Mouse (Mus musculus): Measurements from ENCODE around the gene Agap2.
"Not testable (repeated sequence)": the region's sequence is repeated elsewhere in the genome, so short reads cannot be mapped to it uniquely, and the experiment has no call there.

Agap2 gene

DNA sequence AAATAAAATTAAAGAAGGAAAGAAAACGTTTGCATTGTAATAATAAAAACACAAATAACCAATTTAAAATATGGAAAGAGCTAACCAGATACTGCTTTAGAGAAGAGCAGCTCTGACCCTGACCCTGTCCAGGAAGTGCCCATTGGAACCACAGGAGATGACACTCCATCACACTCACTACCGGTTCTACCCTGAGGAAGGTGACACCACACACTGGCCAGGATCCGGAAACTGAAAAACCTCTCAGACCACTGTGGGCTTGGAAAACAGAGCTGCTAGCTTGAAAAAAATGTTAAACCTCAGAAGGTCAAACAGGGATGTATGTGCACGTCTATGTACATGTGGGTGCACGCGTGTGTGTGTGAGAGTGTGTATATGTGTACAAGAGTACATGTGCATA, 26.1 kb downstream of the Agap2 start:
- no peak for DNase-seq (ENCODE audit: low spot score)

DNA sequence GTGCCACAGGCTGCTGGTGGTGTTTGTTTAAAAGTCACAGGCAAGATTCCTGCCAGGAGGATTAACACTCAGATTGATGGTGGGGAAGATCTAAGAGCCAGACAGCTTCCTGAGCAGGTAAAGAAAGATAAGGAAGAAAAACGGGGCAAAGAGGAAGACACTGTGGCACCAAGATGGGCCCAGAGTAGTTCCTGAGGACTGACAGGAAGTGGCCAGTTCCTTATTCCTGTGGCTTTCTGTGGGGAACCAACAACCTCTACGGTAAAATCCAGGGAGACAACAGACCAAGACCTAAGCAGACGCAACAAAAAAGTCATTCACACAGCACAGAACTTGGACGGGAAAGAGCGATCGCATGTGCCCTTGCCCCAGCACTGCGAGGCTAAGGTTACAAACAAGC, 28.5 kb downstream of the Agap2 start:
- no peak for DNase-seq (ENCODE audit: low spot score)

DNA sequence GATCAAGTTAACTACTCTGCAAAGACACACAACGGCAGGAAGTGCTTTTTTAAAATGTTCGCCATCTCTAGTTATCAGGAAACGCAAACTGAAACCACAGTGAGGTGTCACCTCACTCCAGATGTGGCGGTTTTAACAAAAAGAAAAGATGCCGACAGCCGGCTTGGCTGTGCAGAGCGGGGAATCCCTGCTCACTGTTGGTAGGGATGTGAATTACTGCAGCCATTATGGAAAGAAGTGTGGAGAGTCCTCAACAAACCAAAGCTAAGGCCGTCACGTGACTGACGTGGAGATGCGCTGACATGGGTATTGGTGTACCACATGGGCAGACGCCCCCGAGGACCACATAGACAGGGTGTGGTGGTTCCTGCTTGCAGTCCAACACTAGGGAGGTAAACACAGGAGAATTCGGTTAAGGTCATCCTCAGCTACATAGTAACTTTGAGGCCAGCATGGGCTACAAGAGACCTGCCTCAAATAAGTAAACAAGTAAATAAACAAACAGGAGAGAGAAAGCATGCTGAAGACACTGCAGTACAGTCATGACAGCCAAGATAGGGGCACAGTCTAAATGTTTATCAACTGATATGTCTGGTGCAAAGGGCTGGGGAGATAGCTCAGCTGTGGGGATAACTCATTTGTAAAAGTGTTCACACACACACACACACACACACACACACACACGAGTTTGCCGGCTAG, 32.6 kb downstream of the Agap2 start:
- DNase-seq (ENCODE audit: low spot score): no peak

DNA sequence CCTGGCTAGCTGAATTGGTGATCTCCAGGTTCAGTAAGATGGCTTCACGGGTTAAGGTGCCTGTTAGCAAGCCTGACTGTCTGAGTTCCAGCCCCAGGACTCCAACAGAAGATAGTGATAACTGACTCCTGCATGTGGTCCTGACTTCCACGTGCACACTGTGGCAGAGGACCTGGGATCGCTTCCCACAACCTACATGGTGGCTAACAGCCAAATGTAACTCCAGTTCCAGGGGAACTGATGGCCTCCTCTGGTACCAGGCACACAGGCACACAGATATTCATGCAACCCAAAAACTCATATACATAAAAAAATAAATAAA, 33.1 kb downstream of the Agap2 start:
- no peak for DNase-seq (ENCODE audit: low spot score)

DNA sequence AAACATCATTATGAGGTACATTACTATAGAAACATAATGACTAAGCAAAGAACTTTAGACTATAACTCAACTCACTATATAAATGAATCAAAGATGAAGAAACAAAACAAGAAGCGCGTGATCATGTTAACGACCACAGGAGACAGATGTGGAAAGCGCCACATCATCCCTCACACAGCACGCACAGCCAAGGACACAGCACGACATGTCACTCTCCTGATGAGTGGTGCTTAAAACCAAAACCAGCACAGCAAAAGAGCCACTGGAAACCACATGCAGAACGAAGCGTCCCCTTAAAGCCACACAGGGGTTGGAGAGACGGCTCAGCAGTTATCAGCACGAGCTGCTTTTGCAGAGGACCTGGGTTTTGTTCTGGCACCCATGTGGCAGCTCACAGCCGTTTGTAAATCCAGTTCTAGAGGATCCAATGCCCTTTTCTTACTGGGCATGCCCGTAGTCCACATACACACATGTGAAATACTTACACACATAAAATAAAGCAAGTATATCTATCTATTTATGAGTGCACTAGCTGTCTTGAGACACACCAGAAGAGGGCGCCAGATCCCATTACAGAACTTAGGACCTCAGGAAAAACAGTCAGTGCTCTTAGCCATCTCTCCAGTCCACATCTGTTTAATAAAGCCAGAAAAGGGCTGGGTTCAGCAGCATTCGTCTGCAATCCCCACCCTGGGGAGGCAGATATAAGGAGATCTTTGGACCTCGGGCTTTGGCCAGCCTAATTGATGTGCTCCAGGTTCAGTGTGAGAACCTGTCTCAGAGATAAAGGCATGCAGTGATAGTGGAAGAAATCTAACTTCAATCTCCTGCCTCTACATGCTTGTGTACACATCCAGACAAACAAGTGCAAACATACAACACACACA, 36.2 kb downstream of the Agap2 start:
- DNase-seq (ENCODE audit: low spot score): no peak

DNA sequence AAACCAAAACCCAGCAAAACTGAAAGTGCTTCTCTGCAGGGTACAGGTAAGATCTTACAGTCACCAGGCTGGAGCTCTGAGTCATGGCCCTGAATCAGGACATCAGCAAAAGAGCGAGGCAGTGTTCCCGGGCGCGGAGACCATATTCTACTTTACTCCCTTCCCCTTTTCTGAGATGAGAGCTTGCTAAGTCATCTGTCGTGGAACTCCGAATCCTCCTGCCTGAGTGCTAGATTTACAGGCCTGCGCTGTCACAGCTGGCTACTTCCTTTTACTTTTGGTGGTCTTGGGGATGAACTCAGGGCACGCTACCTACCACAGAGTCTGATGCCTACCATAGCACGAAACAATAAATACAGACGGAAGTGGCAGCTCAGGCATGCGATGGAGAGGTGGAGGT, 39.3 kb downstream of the Agap2 start:
- DNase-seq (ENCODE audit: low spot score): no peak

DNA sequence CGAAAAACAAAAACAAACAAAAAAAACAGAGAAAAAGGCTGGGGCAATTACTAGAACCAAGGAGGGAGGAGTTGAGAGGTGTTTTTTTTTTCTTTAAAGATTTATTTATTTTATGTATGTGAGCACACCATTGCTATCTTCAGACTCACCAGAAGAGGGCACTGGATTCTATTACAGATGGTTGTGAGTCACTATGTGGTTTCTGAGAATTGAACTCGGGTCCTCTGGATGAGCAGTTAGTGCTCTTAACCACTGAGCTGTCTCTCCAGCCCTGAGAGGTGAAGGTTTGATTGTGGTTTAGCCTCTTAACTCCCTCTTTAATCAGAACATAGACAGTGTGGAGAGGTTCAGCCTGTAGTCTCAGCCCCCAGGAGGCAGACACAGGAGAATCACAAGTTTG, 40.0 kb downstream of the Agap2 start:
- no peak for DNase-seq (ENCODE audit: low spot score)

DNA sequence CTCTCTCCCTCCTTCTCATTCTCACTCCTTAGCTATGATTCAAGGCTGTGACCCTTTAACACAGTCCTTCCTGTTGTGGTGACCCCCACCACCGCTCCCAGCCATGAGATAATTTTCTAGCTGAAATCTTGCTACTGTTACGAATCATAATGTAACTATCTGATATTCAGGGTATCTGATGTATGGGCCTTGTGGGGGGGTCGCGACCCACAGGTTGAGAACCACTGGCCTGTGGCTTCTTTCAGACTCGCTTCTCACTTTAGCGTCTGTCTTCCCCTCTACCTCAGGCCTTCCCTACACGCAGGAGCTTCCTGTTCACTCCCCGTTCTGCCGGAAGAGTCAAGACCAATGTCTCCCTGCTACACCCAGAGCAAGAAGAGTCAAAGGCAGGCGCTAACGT, 43.4 kb downstream of the Agap2 start:
- DNase-seq (ENCODE audit: low spot score): no peak

DNA sequence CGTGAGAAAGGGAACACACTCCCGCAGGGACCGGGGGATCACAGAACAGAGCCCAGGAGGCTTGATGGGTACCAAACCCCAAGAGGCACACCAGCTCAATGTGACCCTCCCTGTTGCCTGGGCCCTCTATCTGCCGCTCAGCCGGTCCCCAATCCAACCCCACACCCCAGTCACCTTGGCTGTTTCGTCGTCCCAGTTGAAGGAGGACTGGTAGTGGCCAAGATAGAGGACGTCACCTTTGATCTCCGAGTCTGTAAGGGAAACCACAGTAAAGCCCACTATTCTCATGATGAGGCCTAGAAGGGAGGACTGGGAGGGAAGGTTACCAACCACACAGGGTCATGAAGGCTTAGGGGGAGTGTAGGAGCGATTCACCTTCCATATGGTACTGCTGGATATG, 44.1 kb downstream of the Agap2 start:
- no peak for DNase-seq (ENCODE audit: low spot score)

DNA sequence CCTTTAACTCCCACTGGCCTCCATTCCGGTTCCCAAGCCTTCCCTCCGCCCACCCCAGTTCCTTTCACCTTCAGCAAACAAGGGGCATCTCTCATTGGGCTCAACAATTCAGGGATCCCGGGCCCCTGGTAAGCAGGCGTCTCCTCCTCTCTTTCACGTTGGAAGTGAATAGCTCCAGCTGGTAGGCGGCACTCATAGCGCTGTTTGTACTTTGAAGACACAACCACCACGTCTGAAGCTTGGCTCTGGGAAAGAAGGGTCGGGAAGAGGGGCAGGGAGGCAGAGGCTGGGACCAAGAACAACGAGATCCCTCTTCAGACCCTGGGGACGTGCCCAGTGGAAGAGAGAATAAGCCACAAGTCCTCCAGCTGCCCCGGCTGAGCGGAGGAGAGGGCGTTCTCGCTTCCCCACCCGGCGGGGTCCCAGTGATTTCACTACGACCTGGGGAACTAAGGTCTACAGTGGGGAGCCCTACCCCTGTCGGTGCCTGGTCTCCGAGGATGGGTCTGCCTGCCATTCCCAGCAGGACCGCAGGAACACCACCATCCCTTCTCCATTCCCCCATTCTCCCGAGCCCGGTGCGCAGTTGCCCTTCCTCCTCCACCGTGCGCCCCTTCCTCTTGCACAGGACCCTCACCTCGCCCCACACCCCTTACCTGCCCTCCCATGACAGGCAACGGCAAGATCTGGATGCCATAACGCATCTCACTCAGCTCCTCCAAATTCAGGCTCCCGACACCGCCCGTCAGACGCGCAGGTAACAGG, 45.4 kb downstream of the Agap2 start:
- DNase-seq (ENCODE audit: low spot score): no peak

DNA sequence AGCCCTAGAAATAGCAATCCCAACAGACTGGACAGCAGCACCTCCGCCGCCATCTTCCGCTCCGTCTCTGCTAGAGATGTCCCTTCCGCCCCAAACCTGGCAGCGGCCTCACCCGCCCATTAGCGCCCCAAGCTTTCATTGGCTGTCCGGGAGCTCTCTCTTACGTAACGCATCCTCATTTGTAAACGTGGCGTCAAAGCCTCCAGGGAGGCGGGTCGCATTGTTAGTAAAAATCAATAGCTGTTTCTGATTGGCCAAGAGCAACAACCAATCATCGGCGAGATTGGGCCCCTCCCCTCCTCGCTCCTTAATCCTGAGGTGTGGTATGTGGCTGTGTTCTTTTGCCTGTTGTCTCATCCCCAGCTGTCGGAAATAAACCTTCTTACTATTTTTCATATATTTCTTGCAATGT, 46.0 kb downstream of the Agap2 start, which contains the start of gene Os9:
Os9 (minus strand) TSS at position 66 of the 412 bp plus-strand sequence.
- DNase-seq (ENCODE audit: low spot score): peak; percentile 97

DNA sequence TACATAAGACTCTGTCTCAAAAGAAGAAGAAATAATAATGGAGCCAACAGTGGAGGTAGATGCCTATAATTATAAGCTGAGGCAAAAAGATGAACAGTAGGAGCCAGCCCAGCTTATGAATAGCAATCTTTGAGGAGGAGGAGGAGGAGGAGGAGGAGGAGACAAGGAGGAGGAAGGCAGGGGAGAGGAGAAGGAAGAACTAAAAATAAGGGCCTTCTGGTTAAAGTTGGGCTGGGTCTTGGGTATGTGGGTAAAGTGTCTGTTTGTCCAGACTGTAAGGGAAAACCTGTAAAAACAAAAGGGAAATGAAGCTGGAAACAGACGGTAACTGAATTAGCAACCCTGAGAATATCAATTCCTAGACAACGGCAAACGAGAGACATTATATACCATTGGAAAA, 46.9 kb downstream of the Agap2 start:
- no peak for DNase-seq (ENCODE audit: low spot score)

DNA sequence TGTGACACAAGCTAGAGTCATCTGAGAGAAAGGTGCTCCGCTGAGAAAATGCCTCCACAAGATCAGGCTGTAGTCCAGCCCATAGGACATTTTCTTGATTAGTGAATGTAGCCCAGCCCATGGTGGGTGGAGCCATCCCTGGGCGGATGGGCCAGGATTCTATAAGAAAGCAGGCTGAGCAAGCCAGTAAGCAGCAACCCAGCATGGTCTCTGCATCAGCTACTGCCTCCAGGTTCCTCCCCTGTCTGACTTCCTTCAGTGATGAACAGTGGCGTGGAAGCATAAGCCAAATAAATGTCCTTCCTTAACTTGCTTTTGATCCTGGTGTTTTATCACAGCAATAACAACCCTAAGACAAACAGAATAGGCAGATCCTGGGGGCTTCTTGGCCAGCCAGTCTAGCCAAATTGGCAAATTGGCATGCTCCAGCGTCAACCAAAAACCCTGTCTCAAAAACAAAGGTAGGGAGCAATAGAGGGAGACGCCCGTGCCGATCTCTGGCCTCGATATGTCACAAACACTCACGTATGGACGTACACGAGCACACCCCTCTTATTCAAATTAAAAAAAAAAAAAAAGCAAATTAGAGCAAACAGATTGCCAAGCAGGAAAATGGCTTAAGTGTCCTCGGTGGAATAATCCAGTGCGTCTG, 47.8 kb downstream of the Agap2 start:
- DNase-seq (ENCODE audit: low spot score): peak; percentile 77

DNA sequence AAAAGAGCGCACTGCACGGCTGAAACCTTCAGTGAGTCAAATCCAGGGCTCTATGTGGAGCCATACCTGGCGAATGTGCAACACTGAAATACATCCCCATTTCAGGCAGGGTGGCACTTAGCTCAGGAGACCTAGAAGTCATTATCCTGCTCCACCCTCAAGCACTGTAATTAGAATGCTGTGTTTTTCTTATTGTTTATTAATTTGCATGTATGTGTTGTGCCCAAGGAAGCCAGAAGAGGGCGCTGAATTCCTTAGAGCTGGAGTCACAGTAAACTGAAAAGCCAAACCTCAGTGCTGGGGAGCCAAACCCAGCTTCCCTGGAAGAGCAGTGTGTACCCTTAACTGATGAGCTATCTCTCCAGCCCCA, 48.3 kb downstream of the Agap2 start:
- peak; percentile 74 for DNase-seq (ENCODE audit: low spot score)

DNA sequence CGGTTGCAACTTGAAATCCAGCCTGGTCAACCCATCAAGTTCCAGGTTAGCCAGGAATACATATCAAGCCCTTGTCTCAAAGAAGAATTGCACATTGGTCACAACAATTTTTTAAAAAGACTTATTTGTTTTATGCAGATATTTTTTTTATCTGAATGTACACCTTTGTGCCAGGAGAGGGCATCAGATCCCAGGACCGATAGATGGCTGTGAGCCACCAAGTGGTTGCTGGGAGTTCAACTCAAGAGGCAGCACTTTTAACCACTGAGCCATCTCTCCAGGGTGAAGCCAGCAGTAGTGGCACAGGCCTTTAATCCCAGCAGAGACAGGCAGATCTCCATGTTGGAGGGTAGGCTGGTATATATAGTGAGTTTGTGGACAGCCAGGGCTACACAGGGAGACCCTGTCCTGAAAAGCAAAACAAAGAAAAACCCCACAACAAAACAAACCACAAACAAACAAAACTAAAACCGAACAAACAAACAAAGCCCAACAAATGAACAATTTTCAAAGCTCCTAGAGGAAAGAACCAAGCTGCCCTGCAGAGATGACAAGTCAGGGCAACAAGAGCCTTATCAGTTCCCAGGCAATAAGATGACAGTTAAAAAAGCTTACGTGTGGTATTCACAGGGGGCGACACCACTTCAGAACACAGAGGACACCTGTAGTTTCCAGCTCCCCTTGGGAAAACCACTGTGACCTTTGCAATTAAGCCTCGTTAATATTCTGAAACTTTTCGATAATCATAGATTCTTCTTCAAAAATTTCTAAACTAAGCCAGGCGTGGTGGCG, 50.3 kb downstream of the Agap2 start:
- no peak for DNase-seq (ENCODE audit: low spot score)

DNA sequence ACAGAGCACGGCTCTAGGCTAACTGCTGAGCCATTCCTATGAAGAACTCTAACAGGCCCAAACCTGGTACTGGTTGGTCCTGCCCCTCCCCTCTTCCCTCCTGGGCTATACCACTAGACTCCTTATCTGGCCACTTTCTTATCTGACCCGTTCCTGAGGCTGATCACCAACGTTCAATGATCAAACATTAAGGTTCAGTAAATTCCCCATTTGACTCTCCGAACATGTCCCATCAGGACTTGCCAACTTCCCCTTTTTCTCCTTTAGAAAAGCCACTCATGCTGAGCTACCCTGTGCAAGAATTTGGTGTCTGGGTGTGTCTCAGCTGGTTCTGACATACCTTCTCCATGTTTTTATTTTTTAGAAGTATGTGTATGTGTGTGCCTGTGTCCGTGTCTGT, 51.5 kb downstream of the Agap2 start:
- DNase-seq (ENCODE audit: low spot score): no peak

DNA sequence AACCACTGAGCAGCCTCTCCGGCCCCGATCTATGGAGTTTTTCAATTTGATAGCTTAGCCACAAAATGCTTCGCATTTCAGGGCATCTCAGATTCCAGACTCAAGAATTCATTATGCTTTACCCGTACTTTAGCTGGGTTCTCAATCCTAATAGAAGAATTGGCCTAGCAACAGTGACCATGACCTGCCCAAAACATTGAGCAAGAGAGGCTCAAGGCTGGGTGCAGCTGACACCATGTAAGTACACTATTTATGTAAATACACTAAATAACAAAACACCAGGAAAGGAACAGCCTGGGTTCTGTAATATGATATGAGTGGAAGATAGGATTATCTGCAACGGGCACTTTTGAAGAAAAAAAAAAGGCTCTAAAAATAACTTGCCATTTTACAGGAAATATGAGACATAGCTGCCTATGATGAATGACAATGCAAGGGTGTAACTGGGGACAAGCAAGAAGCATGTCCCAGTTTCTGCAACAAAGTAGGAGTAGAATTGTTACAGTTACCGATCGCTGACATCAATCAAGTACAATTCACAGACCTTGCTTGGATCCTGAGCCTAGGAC, 52.7 kb downstream of the Agap2 start:
- DNase-seq (ENCODE audit: low spot score): no peak

DNA sequence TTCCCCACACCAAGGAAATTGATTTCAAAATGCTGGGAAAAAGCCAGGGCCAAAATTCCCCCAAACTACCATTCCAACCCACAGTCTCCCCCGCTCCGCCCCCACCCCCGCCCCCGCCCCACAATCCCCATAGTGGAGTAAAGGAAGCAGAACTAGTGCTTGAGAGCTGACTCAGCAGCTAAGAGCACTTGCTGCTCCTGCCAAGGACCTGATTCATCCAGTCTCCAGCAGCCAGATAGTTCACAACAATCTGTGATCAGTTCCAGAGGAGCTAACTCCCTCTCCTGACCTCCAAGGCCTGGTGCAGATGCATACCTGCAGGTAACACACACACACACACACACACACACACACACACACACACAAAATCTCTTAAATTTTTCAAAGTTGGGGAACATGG, 54.3 kb downstream of the Agap2 start:
- no peak for DNase-seq (ENCODE audit: low spot score)

DNA sequence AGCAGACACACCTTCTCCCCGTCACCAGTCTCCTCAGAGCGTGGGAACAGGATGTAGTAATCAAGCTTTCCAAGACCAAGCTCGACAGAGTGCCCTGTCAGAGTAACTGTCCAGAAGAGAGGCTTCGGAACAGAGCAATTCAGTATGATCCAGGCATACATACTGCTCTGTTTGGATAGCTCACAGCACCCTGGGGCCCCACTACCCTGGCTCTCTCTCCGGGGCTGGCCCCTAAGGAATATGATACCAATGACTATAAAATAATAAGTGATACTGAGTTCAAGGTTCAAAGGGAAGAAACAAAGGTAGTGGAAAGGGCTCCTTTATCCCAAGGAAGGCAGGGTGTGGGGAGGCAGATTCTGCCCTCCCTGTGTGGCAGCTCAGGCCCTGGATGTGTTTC, 57.4 kb downstream of the Agap2 start:
- DNase-seq (ENCODE audit: low spot score): no peak

DNA sequence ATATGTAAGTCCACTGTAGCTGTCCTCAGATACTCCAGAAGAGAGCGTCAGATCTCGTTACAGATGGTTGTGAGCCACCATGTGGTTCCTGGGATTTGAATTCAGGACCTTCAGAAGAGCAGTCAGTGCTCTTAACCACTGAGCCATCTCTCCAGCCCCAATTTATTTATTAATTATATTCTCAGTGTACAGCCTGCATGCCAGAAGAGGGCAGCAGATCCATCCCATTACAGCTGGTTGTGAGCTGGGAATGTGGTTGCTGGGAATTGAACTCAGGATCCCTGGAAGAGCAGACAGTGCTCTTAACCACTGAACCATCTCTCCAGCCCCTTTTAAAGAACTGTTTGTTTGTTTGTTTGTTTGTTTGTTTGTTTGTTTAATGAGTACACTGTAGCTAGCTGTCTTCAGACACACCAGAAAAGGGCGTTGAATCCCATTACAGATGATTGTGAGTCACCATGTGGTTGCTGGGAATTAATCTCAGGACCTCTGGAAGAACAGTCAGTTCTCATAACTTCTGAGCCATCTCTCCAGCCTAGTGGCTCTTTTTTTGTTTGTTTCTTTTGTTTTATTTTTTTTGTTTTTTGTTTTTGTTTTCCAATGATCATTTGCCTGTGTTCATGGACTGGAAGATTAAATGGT, 59.4 kb downstream of the Agap2 start:
- not testable (repeated sequence) for DNase-seq (ENCODE audit: low spot score)
